Mouse (Mus musculus) intestine, postnatal 0 days (tissue): ENCODE results near the gene A630001G21Rik. TPM values are rescaled to one million over a fixed set of nuclear protein-coding genes. Genes with fewer than 3 reads are reported as not detected.
"Not testable (repeated sequence)": the region's sequence is repeated elsewhere in the genome, so short reads cannot be mapped to it uniquely, and the experiment has no call there.

Experiments
- ATAC-seq: fragments of 200-750 bp; cut with Nextera tagmentation; 2 replicates; pipeline ENCODE4 v1.8.0; 2017; ENCODE audit warnings: mild to moderate bottlenecking, moderate TSS enrichment, moderate library complexity
- H3K27ac ChIP-seq: fragments of 300-500 bp; sonication (generic); 2 replicates; pipeline ENCODE4 v1.5.1; 2014; ENCODE audit warnings: mild to moderate bottlenecking, low read depth, low read length, moderate library complexity
- H3K27me3 ChIP-seq: fragments of 300-500 bp; sonication (generic); replicated peaks from 2 replicates; pipeline ENCODE4 v1.6.1; 2014; ENCODE audit warnings: low read length, mixed read lengths; ENCODE audit not compliant: control insufficient read depth, insufficient read depth
- H3K36me3 ChIP-seq: fragments of 300-500 bp; sonication (generic); 2 replicates; pipeline ENCODE4 v1.6.1; 2014; ENCODE audit warnings: mild to moderate bottlenecking, moderate library complexity; ENCODE audit not compliant: control insufficient read depth, insufficient read depth
- H3K4me1 ChIP-seq: fragments of 300-500 bp; sonication (generic); replicated peaks from 2 replicates; pipeline ENCODE4 v1.6.1; 2014; ENCODE audit warnings: antibody characterized with exemption, low read length, mixed read lengths; ENCODE audit not compliant: control insufficient read depth, insufficient read depth
- H3K4me2 ChIP-seq: fragments of 300-500 bp; sonication (generic); replicated peaks from 2 replicates; pipeline ENCODE4 v1.6.1; 2014; ENCODE audit warnings: low read depth, mild to moderate bottlenecking, moderate library complexity
- H3K4me3 ChIP-seq: fragments of 300-500 bp; sonication (generic); 2 replicates; pipeline ENCODE4 v1.5.1; 2014; ENCODE audit warnings: low read depth, low read length
- H3K9ac ChIP-seq: fragments of 300-500 bp; sonication (generic); 2 replicates; pipeline ENCODE4 v1.6.1; 2014; ENCODE audit warnings: mild to moderate bottlenecking, low read depth, low read length
- H3K9me3 ChIP-seq: fragments of 300-500 bp; sonication (generic); 2 replicates; pipeline ENCODE4 v1.6.1; 2016; ENCODE audit warnings: mixed run types; ENCODE audit not compliant: control insufficient read depth
- CTCF ChIP-seq: sonication (generic); IDR thresholded peaks from 2 replicates; pipeline ENCODE4 v1.5.1; 2016; ENCODE audit warnings: low read depth, mild to moderate bottlenecking, control low read depth, antibody characterized with exemption, moderate library complexity
- WGBS: fragments of 180-500 bp; shearing (Covaris S2); extraction: QIAGEN DNeasy Blood & Tissue Kit; methylation state at CpG from one replicate; pipeline ENCODE4 v1.1.7; 2014; 5-methylcytosine and 5-hydroxymethylcytosine counted together
- polyA plus RNA-seq: library from polyadenylated mRNA; unstranded; fragments of >200 nt; fragmentation: Nextera tagmentation; extraction: Ambion mirVana; gene quantifications from 2 replicates; pipeline ENCODE4 v1.2.1, GENCODE M21; 2015

Gene A630001G21Rik
- 0.55 and 0.78 TPM in 2 replicates for polyA plus RNA-seq

- Histone ChIP-seq H3K4me3 (no peak within 1 kb of the TSS), H3K4me1 (no peaks in the 10 kb centered on the region), H3K36me3 (no peaks in the 10 kb centered on the region), H3K4me2 (no peak within 1 kb of the TSS), H3K9me3 (no peaks in the 10 kb centered on the region), H3K27ac (no peak within 1 kb of the TSS), H3K27me3 (no peaks in the 10 kb centered on the region), H3K9ac (no peak within 1 kb of the TSS)
- WGBS, result 81% methylated on average over 4 of the region's 4 CpGs
- ATAC-seq, result 0 out of 2 replicates have a peak, but pooled peaks have one; percentile 16
- TF ChIP-seq CTCF, result no peak
Observed at GRCm38 (mm10) chr1:85778436-85778835, at the start of gene A630001G21Rik. A630001G21Rik (minus strand) TSS chr1:85778643.

- Histone ChIP-seq H3K9ac (no peak overlapping the region), H3K4me2 (no peak overlapping the region), H3K27ac (no peak overlapping the region), H3K9me3 (no peaks in the 10 kb centered on the region), H3K4me1 (no peaks in the 10 kb centered on the region), H3K36me3 (peaks cover 13% of the 10 kb centered on the region; the same call in 1 of the 2 replicates), H3K4me3 (no peak overlapping the region), H3K27me3 (no peaks in the 10 kb centered on the region)
- 68% methylated on average over 5 of the region's 5 CpGs for WGBS
- no peak for TF ChIP-seq CTCF
- no peak for ATAC-seq
Observed at GRCm38 (mm10) chr1:85827166-85827565, 48.7 kb upstream of the A630001G21Rik start.

- no peak overlapping the region for H3K27ac ChIP-seq
- 82% methylated on average over 3 of the region's 3 CpGs for WGBS
- no peaks in the 10 kb centered on the region for H3K27me3 ChIP-seq
- peaks cover 19% of the 10 kb centered on the region; the same call in 1 of the 2 replicates for H3K36me3 ChIP-seq
- H3K9ac ChIP-seq, result no peak overlapping the region
- H3K4me2 ChIP-seq, result no peak overlapping the region
- no peak for ATAC-seq
- no peak overlapping the region for H3K4me3 ChIP-seq
- H3K9me3 ChIP-seq, result no peaks in the 10 kb centered on the region
- H3K4me1 ChIP-seq, result no peaks in the 10 kb centered on the region; the same call in 1 of the 2 replicates
- TF ChIP-seq CTCF, result no peak
Observed at GRCm38 (mm10) chr1:85824905-85825304, 46.5 kb upstream of the A630001G21Rik start.

- no peaks in the 10 kb centered on the region; the same call in 1 of the 2 replicates for H3K4me1 ChIP-seq
- no peak overlapping the region for H3K4me3 ChIP-seq
- H3K27me3 ChIP-seq, result no peaks in the 10 kb centered on the region
- peaks cover 17% of the 10 kb centered on the region; the same call in 1 of the 2 replicates for H3K36me3 ChIP-seq
- H3K9me3 ChIP-seq, result no peaks in the 10 kb centered on the region
- H3K9ac ChIP-seq, result no peak overlapping the region
- no peak overlapping the region for H3K4me2 ChIP-seq
- ATAC-seq, result no peak
- TF ChIP-seq CTCF, result no peak
- WGBS, result 83% methylated on average over 8 of the region's 8 CpGs
- no peak overlapping the region for H3K27ac ChIP-seq
Observed at GRCm38 (mm10) chr1:85822239-85822638, 43.8 kb upstream of the A630001G21Rik start.

- no peak for ATAC-seq
- no peak overlapping the region for H3K9ac ChIP-seq
- H3K4me1 ChIP-seq, result no peaks in the 10 kb centered on the region; the same call in 1 of the 2 replicates
- peak; percentile 60 for TF ChIP-seq CTCF
- no peak overlapping the region for H3K4me2 ChIP-seq
- no peaks in the 10 kb centered on the region for H3K27me3 ChIP-seq
- H3K27ac ChIP-seq, result no peak overlapping the region
- H3K9me3 ChIP-seq, result no peaks in the 10 kb centered on the region
- H3K4me3 ChIP-seq, result no peak overlapping the region
- WGBS, result 66% methylated on average over 1 of the region's 1 CpGs
- peaks cover 17% of the 10 kb centered on the region; the same call in 1 of the 2 replicates for H3K36me3 ChIP-seq
Observed at GRCm38 (mm10) chr1:85819695-85820094, 41.3 kb upstream of the A630001G21Rik start.

GRCm38 (mm10) chr1:85818121-85818520 is 39.7 kb upstream of the A630001G21Rik start:
- no peak for TF ChIP-seq CTCF
- Histone ChIP-seq H3K4me1 (peaks cover 8% of the 10 kb centered on the region; the same call in 1 of the 2 replicates), H3K36me3 (peaks cover 13% of the 10 kb centered on the region; the same call in 1 of the 2 replicates), H3K27ac (no peak overlapping the region), H3K4me3 (no peak overlapping the region), H3K27me3 (no peaks in the 10 kb centered on the region), H3K9ac (no peak overlapping the region), H3K4me2 (no peak overlapping the region), H3K9me3 (no peaks in the 10 kb centered on the region)
- 79% methylated on average over 6 of the region's 6 CpGs for WGBS
- ATAC-seq, result no peak

- H3K4me2 ChIP-seq, H3K9me3 ChIP-seq, H3K27me3 ChIP-seq, H3K4me3 ChIP-seq, H3K9ac ChIP-seq, H3K27ac ChIP-seq, H3K36me3 ChIP-seq: not testable (repeated sequence)
- H3K4me1 ChIP-seq, result peaks cover 26% of the 10 kb centered on the region; the same call in 1 of the 2 replicates
- ATAC-seq, result peak; percentile 19; the same call in 1 of the 2 replicates
Observed at GRCm38 (mm10) chr1:85814213-85814612, 35.8 kb upstream of the A630001G21Rik start.
